Mouse (Mus musculus) testis, adult 2 months (tissue): Measurements from ENCODE around the gene Gm45234.

Experiments
- CTCF ChIP-seq: fragments of 200-500 bp; IDR thresholded peaks from 2 replicates; pipeline ENCODE4 v1.5.1; 2012; ENCODE audit warnings: low read depth, mild to moderate bottlenecking, inconsistent platforms, low read length, moderate library complexity; ENCODE audit not compliant: control insufficient read depth, insufficient read depth, insufficient replicate concordance
- POLR2A ChIP-seq: fragments of 200-500 bp; IDR thresholded peaks from 2 replicates; pipeline ENCODE4 v1.6.1; 2012; ENCODE audit warnings: low read depth, mild to moderate bottlenecking, inconsistent platforms, low read length, moderate library complexity; ENCODE audit not compliant: control insufficient read depth

DNA sequence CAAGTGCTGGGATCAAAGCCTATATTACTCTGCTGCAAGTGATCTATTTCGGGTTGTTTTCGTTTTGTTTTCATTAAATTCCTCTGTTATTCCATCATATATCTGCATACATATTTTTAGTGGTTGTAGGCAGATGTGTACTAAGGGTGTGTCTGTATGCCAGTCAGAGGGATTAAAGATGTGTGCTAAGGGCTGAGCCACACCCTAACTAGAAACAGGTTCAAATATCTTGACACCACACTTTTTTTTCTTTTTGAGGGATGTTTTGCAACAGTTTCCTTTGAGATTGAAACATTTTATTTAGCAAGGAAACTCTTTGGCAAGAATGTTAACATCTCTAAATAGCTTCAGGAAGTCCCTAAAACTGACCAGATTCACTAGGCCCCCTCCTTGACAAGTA lies 40.4 kb upstream of the Gm45234 start:
- TF ChIP-seq CTCF (no peak), POLR2A (no peak)
